In genomic region chr6:72401875-72402274, GRCm38 (mm10) we compare ENCODE assay signal across 10 mouse cellular contexts. TPM values are rescaled to one million over a fixed set of nuclear protein-coding genes. Genes with fewer than 3 reads are reported as not detected.
DNase-seq lines count a peak whose midpoint lies in the region; ATAC-seq and TF ChIP-seq lines count a peak whose summit lies in the region.
"Had no signal": no experiment of that assay in that cellular context is flagged by ENCODE, and none has a peak within 500 bp of the region (broad histone marks: within the 10 kb centered on the region; RNA-seq: fewer than 3 reads in every experiment).

No protein-coding gene starts in this region.

- intact Hi-C loops in left cerebral cortex, postnatal 4 days (cut with DNase I) = no loop called here

- no peak overlapping the region for H3K4me2 ChIP-seq in kidney, embryonic 16.5 days (replicated peaks; ENCODE audit: low read depth, low read length)
- no peak overlapping the region for H3K4me2 ChIP-seq in embryonic facial prominence, embryonic 14.5 days (ENCODE audit: low read depth, low read length)
- H3K4me2 ChIP-seq in hindbrain, postnatal 0 days (ENCODE audit: low read depth, low read length) = no peak overlapping the region
- no peak overlapping the region for H3K4me2 ChIP-seq in neural tube, embryonic 11.5 days (ENCODE audit: low read depth)
- H3K4me2 ChIP-seq: embryonic facial prominence, embryonic 12.5 days; neural tube, embryonic 13.5 days had no signal

- H3K9ac ChIP-seq in kidney, embryonic 16.5 days (replicated peaks; ENCODE audit: low read length) = no peak overlapping the region
- no peak overlapping the region for H3K9ac ChIP-seq in embryonic facial prominence, embryonic 14.5 days (ENCODE audit: low read depth, low read length)
- H3K9ac ChIP-seq in hindbrain, postnatal 0 days (replicated peaks; ENCODE audit: low read length) = no peak overlapping the region
- no peak overlapping the region for H3K9ac ChIP-seq in neural tube, embryonic 11.5 days (ENCODE audit: low read length)
- H3K9ac ChIP-seq: embryonic facial prominence, embryonic 12.5 days; neural tube, embryonic 13.5 days had no signal

- no peaks in the 10 kb centered on the region for H3K9me3 ChIP-seq in kidney, embryonic 16.5 days (ENCODE audit: low read length)
- no peaks in the 10 kb centered on the region for H3K9me3 ChIP-seq in embryonic facial prominence, embryonic 14.5 days (ENCODE audit: control insufficient read depth, low read length)
- H3K9me3 ChIP-seq in hindbrain, postnatal 0 days (ENCODE audit: low read length) = no peaks in the 10 kb centered on the region
- no peaks in the 10 kb centered on the region for H3K9me3 ChIP-seq in neural tube, embryonic 11.5 days (ENCODE audit: control insufficient read depth, low read length)
- H3K9me3 ChIP-seq: embryonic facial prominence, embryonic 12.5 days; neural tube, embryonic 13.5 days had no signal

- peak; percentile 80 for TF ChIP-seq CTCF in hindbrain, postnatal 0 days (IDR thresholded peaks at IDR 0.05; ENCODE audit: low read depth)

- no peak overlapping the region for H3K27ac ChIP-seq in kidney, embryonic 16.5 days (ENCODE audit: low read length)
- H3K27ac ChIP-seq in embryonic facial prominence, embryonic 14.5 days (replicated peaks; ENCODE audit: low read depth, low read length) = no peak overlapping the region
- no peak overlapping the region for H3K27ac ChIP-seq in hindbrain, postnatal 0 days
- H3K27ac ChIP-seq in neural tube, embryonic 11.5 days (ENCODE audit: low read depth, low read length) = no peak overlapping the region
- H3K27ac ChIP-seq: embryonic facial prominence, embryonic 12.5 days; neural tube, embryonic 13.5 days had no signal

- ATAC-seq in kidney, embryonic 16.5 days (ENCODE audit: low FRiP score, low TSS enrichment) = no peak
- ATAC-seq in embryonic facial prominence, embryonic 14.5 days (ENCODE audit: low read depth) = no peak
- ATAC-seq in hindbrain, postnatal 0 days = peak; percentile 47; the same call in 1 of the 2 replicates
- no peak for ATAC-seq in neural tube, embryonic 11.5 days (ENCODE audit: insufficient read depth, low FRiP score, low TSS enrichment)

- WGBS in kidney, embryonic 16.5 days = 19% methylated on average over 7 of the region's 7 CpGs
- 21% methylated on average over 7 of the region's 7 CpGs for WGBS in embryonic facial prominence, embryonic 14.5 days
- 25% methylated on average over 7 of the region's 7 CpGs for WGBS in hindbrain, postnatal 0 days
- WGBS in neural tube, embryonic 11.5 days = 19% methylated on average over 7 of the region's 7 CpGs

- no peaks in the 10 kb centered on the region for H3K36me3 ChIP-seq in kidney, embryonic 16.5 days (ENCODE audit: insufficient read depth, low read length)
- H3K36me3 ChIP-seq in embryonic facial prominence, embryonic 14.5 days (ENCODE audit: control insufficient read depth, insufficient read depth, low read length) = no peaks in the 10 kb centered on the region
- no peaks in the 10 kb centered on the region for H3K36me3 ChIP-seq in hindbrain, postnatal 0 days (ENCODE audit: insufficient read depth, low read length)
- no peaks in the 10 kb centered on the region for H3K36me3 ChIP-seq in neural tube, embryonic 11.5 days (ENCODE audit: control insufficient read depth, insufficient read depth, low read length)
- H3K36me3 ChIP-seq: embryonic facial prominence, embryonic 12.5 days; neural tube, embryonic 13.5 days had no signal

- H3K4me3 ChIP-seq in kidney, embryonic 16.5 days (ENCODE audit: low read length) = no peak overlapping the region
- no peak overlapping the region for H3K4me3 ChIP-seq in embryonic facial prominence, embryonic 14.5 days (ENCODE audit: low read depth, low read length)
- H3K4me3 ChIP-seq in hindbrain, postnatal 0 days (ENCODE audit: low read length) = no peak overlapping the region
- no peak overlapping the region for H3K4me3 ChIP-seq in neural tube, embryonic 11.5 days (ENCODE audit: low read depth, low read length)
- H3K4me3 ChIP-seq: embryonic facial prominence, embryonic 12.5 days; neural tube, embryonic 13.5 days had no signal

- peak; percentile 88 for DNase-seq in kidney, adult 18-20 months
- DNase-seq in adrenal gland, postnatal 14 days = peak; percentile 85
- peak; percentile 66 for DNase-seq in embryonic facial prominence, embryonic 14.5 days (ENCODE audit: low spot score)
- peak; percentile 78 for DNase-seq in hindbrain, postnatal 0 days (ENCODE audit: low spot score)
- DNase-seq in left cerebral cortex, postnatal 4 days = peak; percentile 71
- DNase-seq in neural tube, embryonic 11.5 days (ENCODE audit: low spot score) = peak; percentile 60
- peak; percentile 85 for DNase-seq in testis, postnatal 10 days (ENCODE audit: low spot score)

- H3K4me1 ChIP-seq in kidney, embryonic 16.5 days (ENCODE audit: insufficient read depth, low read length) = no peaks in the 10 kb centered on the region
- H3K4me1 ChIP-seq in embryonic facial prominence, embryonic 14.5 days (ENCODE audit: control insufficient read depth, insufficient read depth, low read length) = no peaks in the 10 kb centered on the region
- H3K4me1 ChIP-seq in hindbrain, postnatal 0 days (ENCODE audit: insufficient read depth, low read length) = no peaks in the 10 kb centered on the region
- H3K4me1 ChIP-seq in neural tube, embryonic 11.5 days (ENCODE audit: control insufficient read depth, insufficient read depth, low read length) = no peaks in the 10 kb centered on the region
- H3K4me1 ChIP-seq: embryonic facial prominence, embryonic 12.5 days; neural tube, embryonic 13.5 days had no signal

- no peaks in the 10 kb centered on the region for H3K27me3 ChIP-seq in kidney, embryonic 16.5 days (ENCODE audit: insufficient read depth, low read length)
- no peaks in the 10 kb centered on the region for H3K27me3 ChIP-seq in embryonic facial prominence, embryonic 14.5 days (replicated peaks; ENCODE audit: control insufficient read depth, insufficient read depth, low read length)
- no peaks in the 10 kb centered on the region for H3K27me3 ChIP-seq in hindbrain, postnatal 0 days (ENCODE audit: insufficient read depth, low read length)
- H3K27me3 ChIP-seq in neural tube, embryonic 11.5 days (ENCODE audit: control insufficient read depth, insufficient read depth, low read length) = no peaks in the 10 kb centered on the region
- H3K27me3 ChIP-seq: embryonic facial prominence, embryonic 12.5 days; neural tube, embryonic 13.5 days had no signal

RNA-seq across cellular contexts. Expression of gene Vamp8, which starts 11.4 kb away (rescaled TPM):
- polyA plus RNA-seq in kidney, embryonic 16.5 days (2015; fragmentation: Nextera tagmentation; extraction: Ambion mirVana) = 154 and 180 TPM in 2 replicates
- total RNA-seq in adrenal gland, postnatal 14 days (2021) = 104 and 113 TPM in 2 replicates
- polyA plus RNA-seq in embryonic facial prominence, embryonic 14.5 days (2014; fragmentation: Nextera tagmentation; extraction: Ambion mirVana) = 130 and 144 TPM in 2 replicates
- 7.2 and 17.4 TPM in 2 replicates for total RNA-seq in hindbrain, postnatal 0 days (2014; rRNA removed)
- polyA plus RNA-seq in hindbrain, postnatal 0 days (2015; fragmentation: Nextera tagmentation; extraction: Ambion mirVana) = 34.3 and 39.6 TPM in 2 replicates
- 1 to 10 TPM; 7.2 to 7.3 TPM for total RNA-seq in left cerebral cortex, postnatal 4 days (2021)
- 38.5 and 45.2 TPM in 2 replicates for polyA plus RNA-seq in neural tube, embryonic 11.5 days (2014; fragmentation: Nextera tagmentation; extraction: Ambion mirVana)

RNA-seq across cellular contexts. Expression of gene Ggcx, which starts 12.2 kb away (rescaled TPM):
- polyA plus RNA-seq in kidney, embryonic 16.5 days (2015; fragmentation: Nextera tagmentation; extraction: Ambion mirVana) = 31.4 and 35.6 TPM in 2 replicates
- total RNA-seq in adrenal gland, postnatal 14 days (2021) = 38.0 and 50.4 TPM in 2 replicates
- 15.0 and 15.7 TPM in 2 replicates for polyA plus RNA-seq in embryonic facial prominence, embryonic 14.5 days (2014; fragmentation: Nextera tagmentation; extraction: Ambion mirVana)
- total RNA-seq in hindbrain, postnatal 0 days (2014; rRNA removed) = 14.8 and 23.6 TPM in 2 replicates
- 10.6 and 14.6 TPM in 2 replicates for polyA plus RNA-seq in hindbrain, postnatal 0 days (2015; fragmentation: Nextera tagmentation; extraction: Ambion mirVana)
- 10 to 100 TPM; 18.6 to 21.1 TPM for total RNA-seq in left cerebral cortex, postnatal 4 days (2021)
- polyA plus RNA-seq in neural tube, embryonic 11.5 days (2014; fragmentation: Nextera tagmentation; extraction: Ambion mirVana) = 11.2 and 14.7 TPM in 2 replicates

RNA-seq across cellular contexts. Expression of gene Vamp5, which starts 21.6 kb away (rescaled TPM):
- polyA plus RNA-seq in kidney, embryonic 16.5 days (2015; fragmentation: Nextera tagmentation; extraction: Ambion mirVana) = 35.7 and 42.5 TPM in 2 replicates
- total RNA-seq in adrenal gland, postnatal 14 days (2021) = 33.9 and 40.5 TPM in 2 replicates
- polyA plus RNA-seq in embryonic facial prominence, embryonic 14.5 days (2014; fragmentation: Nextera tagmentation; extraction: Ambion mirVana) = 20.3 and 22.3 TPM in 2 replicates
- total RNA-seq in hindbrain, postnatal 0 days (2014; rRNA removed) = 4.6 and 20.0 TPM in 2 replicates
- polyA plus RNA-seq in hindbrain, postnatal 0 days (2015; fragmentation: Nextera tagmentation; extraction: Ambion mirVana) = 11.9 and 12.9 TPM in 2 replicates
- 1 to 10 TPM; 5.9 to 8.4 TPM for total RNA-seq in left cerebral cortex, postnatal 4 days (2021)
- polyA plus RNA-seq in neural tube, embryonic 11.5 days (2014; fragmentation: Nextera tagmentation; extraction: Ambion mirVana) = 13.4 and 16.3 TPM in 2 replicates

RNA-seq across cellular contexts. Expression of gene Rnf181, which starts 35.1 kb away (rescaled TPM):
- 153 and 164 TPM in 2 replicates for polyA plus RNA-seq in kidney, embryonic 16.5 days (2015; fragmentation: Nextera tagmentation; extraction: Ambion mirVana)
- total RNA-seq in adrenal gland, postnatal 14 days (2021) = 204 and 217 TPM in 2 replicates
- polyA plus RNA-seq in embryonic facial prominence, embryonic 14.5 days (2014; fragmentation: Nextera tagmentation; extraction: Ambion mirVana) = 79.9 and 81.1 TPM in 2 replicates
- 70.6 and 72.7 TPM in 2 replicates for total RNA-seq in hindbrain, postnatal 0 days (2014; rRNA removed)
- 128 and 134 TPM in 2 replicates for polyA plus RNA-seq in hindbrain, postnatal 0 days (2015; fragmentation: Nextera tagmentation; extraction: Ambion mirVana)
- 10 to 100 TPM; 56.5 to 57.0 TPM for total RNA-seq in left cerebral cortex, postnatal 4 days (2021)
- 106 and 114 TPM in 2 replicates for polyA plus RNA-seq in neural tube, embryonic 11.5 days (2014; fragmentation: Nextera tagmentation; extraction: Ambion mirVana)

RNA-seq across cellular contexts. Expression of gene Mat2a, which starts 37.5 kb away (rescaled TPM):
- 456 and 460 TPM in 2 replicates for polyA plus RNA-seq in kidney, embryonic 16.5 days (2015; fragmentation: Nextera tagmentation; extraction: Ambion mirVana)
- 257 TPM in 2 replicates for total RNA-seq in adrenal gland, postnatal 14 days (2021)
- polyA plus RNA-seq in embryonic facial prominence, embryonic 14.5 days (2014; fragmentation: Nextera tagmentation; extraction: Ambion mirVana) = 292 and 321 TPM in 2 replicates
- total RNA-seq in hindbrain, postnatal 0 days (2014; rRNA removed) = 70.5 and 105 TPM in 2 replicates
- polyA plus RNA-seq in hindbrain, postnatal 0 days (2015; fragmentation: Nextera tagmentation; extraction: Ambion mirVana) = 254 and 279 TPM in 2 replicates
- total RNA-seq in left cerebral cortex, postnatal 4 days (2021) = 100 to 1,000 TPM; 184 to 193 TPM
- polyA plus RNA-seq in neural tube, embryonic 11.5 days (2014; fragmentation: Nextera tagmentation; extraction: Ambion mirVana) = 449 TPM in 2 replicates
